In the genomic region with DNA sequence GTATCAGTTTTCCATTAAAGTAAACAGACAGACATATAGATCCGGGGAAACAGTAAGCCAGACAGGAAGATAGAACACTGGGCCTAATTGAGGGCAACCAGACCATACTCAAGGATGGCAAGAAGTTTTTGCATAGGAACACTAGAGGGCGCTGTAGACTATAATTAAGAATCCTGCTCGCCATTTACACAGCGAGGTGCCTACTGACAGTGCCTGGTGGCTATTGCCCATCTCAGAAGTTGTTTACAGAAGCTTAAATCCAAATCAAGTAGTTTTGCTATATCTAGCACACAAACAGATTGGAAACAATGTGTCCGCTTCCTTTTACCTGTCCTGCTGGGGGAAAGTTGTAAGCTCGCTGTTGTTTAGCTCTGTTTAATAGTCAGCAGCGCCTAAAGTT, we compare ENCODE assay signal across 8 mouse cellular contexts. TPM values are rescaled to one million over a fixed set of nuclear protein-coding genes. Genes with fewer than 3 reads are reported as not detected.
A peak's percentile ranks its signal among the peaks of the same experiment; 100 is the strongest.
DNase-seq lines count a peak whose midpoint lies in the region; ATAC-seq and TF ChIP-seq lines count a peak whose summit lies in the region.

No protein-coding gene starts in this region.

- H3K9ac ChIP-seq in midbrain, postnatal 0 days (replicated peaks; ENCODE audit: low read length, poor library complexity, severe bottlenecking), result no peak overlapping the region

- H3K4me3 ChIP-seq in midbrain, postnatal 0 days (ENCODE audit: low read depth, low read length), result no peak overlapping the region

- WGBS in midbrain, postnatal 0 days, result 36% methylated on average over 7 of the region's 7 CpGs

- H3K4me2 ChIP-seq in midbrain, postnatal 0 days (ENCODE audit: low read depth, low read length, poor library complexity, severe bottlenecking), result no peak overlapping the region

- DNase-seq in left cerebral cortex, postnatal 25 days (ENCODE audit: low spot score in 2 of 2), result peak; percentile 39 to 77
- no peak for DNase-seq in left cerebral cortex, adult 8-10 months (ENCODE audit: low spot score in 2 of 2)
- DNase-seq in NIH3T3 (ENCODE audit: low read depth), result peak; percentile 78
- DNase-seq in cerebellum, postnatal 36 days, result peak; percentile 20 to 50
- peak; percentile 28 to 33 for DNase-seq in heart, postnatal 36 days
- peak; percentile 67 for DNase-seq in layer of hippocampus, adult 9-10 months (ENCODE audit: low spot score)
- DNase-seq in midbrain, postnatal 0 days (ENCODE audit: low spot score), result peak; percentile 94
- DNase-seq in urinary bladder, postnatal 14 days (ENCODE audit: low spot score), result no peak

- no peaks in the 10 kb centered on the region for H3K27me3 ChIP-seq in midbrain, postnatal 0 days (ENCODE audit: insufficient read depth, low read length)

- TF ChIP-seq CTCF in midbrain, postnatal 0 days (IDR thresholded peaks at IDR 0.05), result peak; percentile 88

- H3K9me3 ChIP-seq in midbrain, postnatal 0 days (ENCODE audit: low read length), result no peaks in the 10 kb centered on the region

- 0 out of 2 replicates have a peak, but pooled peaks have one; percentile 71 for ATAC-seq in midbrain, postnatal 0 days (ENCODE audit: low FRiP score)

- no peaks in the 10 kb centered on the region for H3K36me3 ChIP-seq in midbrain, postnatal 0 days (ENCODE audit: insufficient read depth, low read length)

- H3K4me1 ChIP-seq in midbrain, postnatal 0 days (ENCODE audit: insufficient read depth, low read length), result no peaks in the 10 kb centered on the region

- intact Hi-C loops in left cerebral cortex, postnatal 25 days (cut with DNase I), result loop anchor here (1.0 to 5.0 kb wide), 2 partner anchors 90 to 136 kb away; no protein-coding TSS in a partner anchor
- intact Hi-C loops in heart, postnatal 36 days (cut with DNase I), result loop anchor here (1.0 to 5.0 kb wide), 2 partner anchors 75 to 136 kb away; no protein-coding TSS in a partner anchor

- H3K27ac ChIP-seq in midbrain, postnatal 0 days (ENCODE audit: low read depth, low read length), result no peak overlapping the region

RNA-seq across cellular contexts. Expression of a gene that starts 29.9 kb away (rescaled TPM):
- total RNA-seq in left cerebral cortex, postnatal 25 days (2021), result 10 to 100 TPM; 19.1 to 21.0 TPM
- 10 to 100 TPM; 23.9 to 28.6 (median 26.7) TPM for total RNA-seq in left cerebral cortex, adult 8-10 months (2022)
- total RNA-seq in heart, postnatal 36 days (2021), result 10 to 100 TPM; 15.2 to 34.7 TPM
- 4.1 TPM in 2 replicates for total RNA-seq in midbrain, postnatal 0 days (2014; rRNA removed)
- polyA plus RNA-seq in midbrain, postnatal 0 days (2015; fragmentation: Nextera tagmentation; extraction: Ambion mirVana), result 1.8 and 1.9 TPM in 2 replicates

RNA-seq across cellular contexts. Expression of a gene that starts 46.4 kb away (rescaled TPM):
- total RNA-seq in left cerebral cortex, postnatal 25 days (2021), result 10 to 100 TPM; 47.7 to 48.5 TPM
- 10 to 100 TPM; 53.1 to 58.2 (median 56.6) TPM for total RNA-seq in left cerebral cortex, adult 8-10 months (2022)
- 10 to 100 TPM; 32.4 to 38.7 TPM for total RNA-seq in heart, postnatal 36 days (2021)
- 34.1 and 60.0 TPM in 2 replicates for total RNA-seq in midbrain, postnatal 0 days (2014; rRNA removed)
- polyA plus RNA-seq in midbrain, postnatal 0 days (2015; fragmentation: Nextera tagmentation; extraction: Ambion mirVana), result 96.3 and 112 TPM in 2 replicates

Comparison
In these comparisons a context has a peak if more than half of its experiments do, and no peak if none do; other contexts are left out.
1. DNase-seq: peak in left cerebral cortex, postnatal 25 days (2 of 2), NIH3T3 (single experiment), cerebellum, postnatal 36 days (2 of 2), heart, postnatal 36 days (2 of 2), layer of hippocampus, adult 9-10 months (single experiment) and midbrain, postnatal 0 days (single experiment); none in left cerebral cortex, adult 8-10 months (0 of 2) and urinary bladder, postnatal 14 days (single experiment).